Mouse (Mus musculus) kidney, embryonic 16.5 days (tissue): Measurements from ENCODE around the gene Duxf3. TPM values are rescaled to one million over a fixed set of nuclear protein-coding genes. Genes with fewer than 3 reads are reported as not detected.
"Not testable (repeated sequence)": the region's sequence is repeated elsewhere in the genome, so short reads cannot be mapped to it uniquely, and the experiment has no call there.

Experiments
- ATAC-seq: fragments of 200-750 bp; cut with Nextera tagmentation; 2 replicates; pipeline ENCODE4 v1.8.0; 2017; ENCODE audit warnings: moderate TSS enrichment; ENCODE audit not compliant: low FRiP score, low TSS enrichment
- H3K27ac ChIP-seq: fragments of 300-500 bp; sonication (generic); 2 replicates; pipeline ENCODE4 v1.5.1; 2014; ENCODE audit warnings: low read length
- H3K27me3 ChIP-seq: fragments of 300-500 bp; sonication (generic); 2 replicates; pipeline ENCODE4 v1.6.1; 2014; ENCODE audit warnings: low read length, control low read depth, mixed read lengths; ENCODE audit not compliant: insufficient read depth
- H3K36me3 ChIP-seq: fragments of 300-500 bp; sonication (generic); 2 replicates; pipeline ENCODE4 v1.6.1; 2014; ENCODE audit warnings: low read length, control low read depth, mixed read lengths; ENCODE audit not compliant: insufficient read depth
- H3K4me1 ChIP-seq: fragments of 300-500 bp; sonication (generic); 2 replicates; pipeline ENCODE4 v1.6.1; 2014; ENCODE audit warnings: low read length, control low read depth, mixed read lengths; ENCODE audit not compliant: insufficient read depth
- H3K4me2 ChIP-seq: fragments of 300-500 bp; sonication (generic); replicated peaks from 2 replicates; pipeline ENCODE4 v1.6.1; 2014; ENCODE audit warnings: low read depth, low read length
- H3K4me3 ChIP-seq: fragments of 300-500 bp; sonication (generic); 2 replicates; pipeline ENCODE4 v1.5.1; 2014; ENCODE audit warnings: mild to moderate bottlenecking, low read length
- H3K9ac ChIP-seq: fragments of 300-500 bp; sonication (generic); replicated peaks from 2 replicates; pipeline ENCODE4 v1.6.1; 2014; ENCODE audit warnings: low read length
- H3K9me3 ChIP-seq: fragments of 300-500 bp; sonication (generic); 2 replicates; pipeline ENCODE4 v1.6.1; 2016; ENCODE audit warnings: low read length, control low read depth
- WGBS: fragments of 180-500 bp; shearing (Covaris S2); extraction: QIAGEN DNeasy Blood & Tissue Kit; methylation state at CpG from one replicate; pipeline ENCODE4 v1.1.7; 2014; 5-methylcytosine and 5-hydroxymethylcytosine counted together
- polyA plus RNA-seq: library from polyadenylated mRNA; unstranded; fragments of >200 nt; fragmentation: Nextera tagmentation; extraction: Ambion mirVana; gene quantifications from 2 replicates; pipeline ENCODE4 v1.2.1, GENCODE M21; 2015

Gene Duxf3
- not detected in 2 replicates for polyA plus RNA-seq

DNA sequence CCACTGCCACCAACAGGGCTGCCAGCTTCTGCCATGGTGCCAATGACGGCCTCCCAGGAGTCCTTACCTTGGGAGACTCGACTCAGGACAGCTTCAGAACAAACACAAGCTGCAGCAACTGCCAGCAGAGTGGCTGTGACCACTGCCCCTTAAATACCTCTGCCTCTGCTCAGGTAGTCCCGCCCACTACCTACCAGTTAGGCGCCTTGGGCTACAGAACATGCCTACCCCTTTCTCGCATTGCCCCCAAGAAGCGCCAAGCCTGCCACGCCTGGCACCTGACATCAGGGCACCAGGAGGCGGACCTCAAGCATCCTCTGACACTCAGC lies at the start of gene Duxf3:
Gene Duxf3 (minus strand): TSS at position 35 of the 329 bp plus-strand sequence.
- peaks cover 15% of the 10 kb centered on the region for H3K9me3 ChIP-seq
- not testable (repeated sequence) for H3K27ac ChIP-seq, H3K4me2 ChIP-seq, H3K27me3 ChIP-seq, H3K36me3 ChIP-seq, H3K4me3 ChIP-seq, H3K9ac ChIP-seq, H3K4me1 ChIP-seq
- 84% methylated on average over 4 of the region's 8 CpGs for WGBS
- ATAC-seq = peak; percentile 56

DNA sequence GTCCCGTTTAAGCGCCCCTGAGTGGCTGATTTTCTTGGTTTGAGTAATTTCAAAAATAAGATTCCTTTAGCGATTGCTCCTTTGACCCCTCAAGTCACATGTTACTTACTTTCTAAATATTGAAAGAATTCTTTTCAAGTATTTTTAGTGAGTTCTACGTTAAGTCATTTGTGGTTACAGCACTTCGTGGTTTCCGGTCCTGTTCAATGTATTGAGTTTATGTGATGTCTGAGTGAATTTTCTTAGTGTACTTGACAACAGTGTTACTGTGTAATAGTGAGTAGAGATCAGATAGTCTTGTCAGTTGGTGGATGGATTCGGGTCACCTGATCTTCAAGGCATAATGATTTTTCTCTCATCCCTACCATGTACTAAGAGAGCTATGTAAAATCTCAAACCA lies 49.8 kb upstream of the Duxf3 start:
- Histone ChIP-seq H3K27me3 (no peaks in the 10 kb centered on the region), H3K4me3 (no peak overlapping the region), H3K9ac (no peak overlapping the region), H3K36me3 (peaks cover 38% of the 10 kb centered on the region), H3K9me3 (no peaks in the 10 kb centered on the region), H3K27ac (no peak overlapping the region), H3K4me1 (no peaks in the 10 kb centered on the region), H3K4me2 (no peak overlapping the region)
- 93% methylated on average over 7 of the region's 7 CpGs for WGBS
- ATAC-seq = no peak

DNA sequence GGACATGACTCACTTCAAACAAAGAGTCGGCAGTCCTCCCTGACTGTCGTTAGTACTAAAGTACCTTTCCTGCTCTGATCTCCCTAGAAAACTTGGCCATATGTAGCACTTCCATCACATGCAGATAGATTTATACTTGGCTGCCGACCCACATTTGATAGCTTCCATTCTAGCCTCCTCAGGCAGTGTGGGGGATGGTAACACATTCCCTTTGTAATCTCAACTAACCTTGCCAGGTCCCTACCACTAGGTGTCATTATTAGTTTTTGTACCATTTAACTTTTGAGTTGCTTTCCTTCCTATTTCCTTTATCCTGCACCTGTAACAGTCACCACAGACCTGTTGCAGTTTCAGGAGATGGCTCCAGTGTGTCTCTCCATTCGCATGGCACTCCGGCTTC lies 26.0 kb upstream of the Duxf3 start:
- Histone ChIP-seq H3K36me3 (peaks cover 24% of the 10 kb centered on the region), H3K4me1 (peaks cover 10% of the 10 kb centered on the region), H3K27me3 (no peaks in the 10 kb centered on the region), H3K4me3 (no peak overlapping the region), H3K27ac (no peak overlapping the region), H3K4me2 (no peak overlapping the region), H3K9ac (no peak overlapping the region), H3K9me3 (no peaks in the 10 kb centered on the region)
- no peak for ATAC-seq
- whole genome bisulfite sequencing = 53% methylated on average over 5 of the region's 5 CpGs

DNA sequence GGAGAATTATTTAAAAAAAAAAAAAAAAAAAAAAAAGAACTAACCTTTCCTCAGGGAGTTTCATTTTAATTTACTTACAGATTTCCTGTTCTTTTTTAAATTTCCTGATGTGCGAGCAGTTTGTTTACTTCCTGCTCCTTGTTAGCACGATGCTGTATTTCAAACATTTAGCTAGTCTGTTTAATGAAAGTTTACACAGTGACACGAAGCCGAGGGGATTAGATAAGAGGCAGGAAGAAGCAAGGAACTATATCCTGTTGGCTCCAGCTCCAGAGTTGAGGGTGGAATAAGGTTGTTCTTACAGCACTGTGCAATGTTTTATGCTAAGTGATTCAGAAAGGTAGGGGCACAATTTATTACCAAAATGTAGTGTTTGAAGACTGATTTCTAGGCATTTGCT lies 23.5 kb upstream of the Duxf3 start:
- H3K4me3 ChIP-seq = peak overlapping the region; percentile 65
- H3K9ac ChIP-seq = peak overlapping the region; percentile 75
- H3K27ac ChIP-seq = peak overlapping the region; percentile 81; the same call in 1 of the 2 replicates
- no peaks in the 10 kb centered on the region for H3K27me3 ChIP-seq
- peak overlapping the region; percentile 62 for H3K4me2 ChIP-seq
- H3K4me1 ChIP-seq = peaks cover 10% of the 10 kb centered on the region
- ATAC-seq = no peak
- H3K9me3 ChIP-seq = no peaks in the 10 kb centered on the region
- WGBS = 0% methylated on average over 4 of the region's 4 CpGs
- H3K36me3 ChIP-seq = peaks cover 15% of the 10 kb centered on the region

DNA sequence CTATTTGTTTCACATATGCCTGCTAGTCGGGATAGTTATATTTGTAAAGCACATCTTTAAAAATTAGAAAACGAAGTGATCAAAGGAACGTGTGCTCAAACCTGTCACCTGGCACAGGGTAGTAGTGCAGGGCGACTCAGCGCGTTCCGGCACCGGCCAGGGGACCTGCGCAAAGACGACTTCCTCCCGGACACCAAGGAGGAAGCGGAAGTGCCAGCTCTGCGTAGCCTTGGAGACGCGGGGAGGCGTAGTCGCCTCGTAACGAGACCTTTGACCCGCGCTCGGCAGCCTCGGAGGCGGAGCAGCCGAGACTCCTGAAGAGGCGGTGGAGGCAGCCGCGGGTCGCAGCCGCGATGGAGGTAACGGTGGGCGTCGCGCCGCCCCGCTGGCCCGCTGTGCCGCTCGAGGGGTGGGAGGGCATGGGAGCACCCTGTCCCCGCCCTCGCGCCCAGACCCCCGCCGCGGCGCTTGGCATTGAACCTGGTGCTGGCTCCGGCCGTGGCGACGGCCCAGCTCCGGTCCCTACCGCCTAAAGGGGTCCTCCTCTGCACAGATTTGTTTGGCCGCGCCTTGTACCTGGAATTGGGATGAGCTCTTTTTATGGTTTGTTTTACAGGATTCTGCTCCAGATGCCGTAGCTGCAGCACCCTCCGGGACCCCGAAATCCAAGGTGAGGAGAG lies 22.9 kb upstream of the Duxf3 start, which contains the start of gene Gcc2:
Gene Gcc2 (plus strand): TSS at position 285 of the 680 bp plus-strand sequence.
- ATAC-seq = peak; percentile 99
- Histone ChIP-seq H3K36me3 (peaks cover 13% of the 10 kb centered on the region), H3K9ac (peak within 1 kb of the TSS; percentile 75), H3K4me3 (peak within 1 kb of the TSS; percentile 65), H3K4me2 (peak within 1 kb of the TSS; percentile 62), H3K4me1 (peaks cover 10% of the 10 kb centered on the region), H3K27me3 (no peaks in the 10 kb centered on the region), H3K27ac (peak within 1 kb of the TSS; percentile 81), H3K9me3 (no peaks in the 10 kb centered on the region)
- WGBS = under 1% methylated on average over 49 of the region's 58 CpGs

DNA sequence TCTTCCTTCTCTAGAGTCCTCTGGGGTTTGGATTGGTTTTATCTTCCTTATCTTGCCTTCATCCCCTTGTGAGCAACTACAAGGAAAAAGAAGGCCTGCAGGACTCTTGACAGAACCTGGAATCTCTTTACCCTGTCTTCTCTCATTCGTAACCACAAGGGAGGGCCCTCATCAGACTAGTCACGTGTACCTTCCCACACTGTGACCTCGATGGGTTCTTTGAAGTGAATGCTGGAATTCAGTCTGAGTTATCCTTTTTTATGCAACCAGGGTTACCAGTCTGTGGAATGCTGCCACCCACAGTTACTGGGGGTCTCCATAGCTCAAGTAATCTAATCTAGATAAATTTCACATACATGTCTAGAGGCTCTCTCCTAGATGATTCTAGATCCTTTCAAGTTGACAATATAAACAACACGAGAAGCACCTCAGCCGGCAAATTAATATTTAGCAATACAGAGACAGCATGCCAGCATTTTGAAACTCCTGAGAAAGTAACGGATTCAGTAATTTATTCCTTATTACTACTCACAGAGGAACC lies 22.2 kb upstream of the Duxf3 start:
- H3K9ac ChIP-seq = peak overlapping the region; percentile 75; the same call in 1 of the 2 replicates
- peaks cover 7% of the 10 kb centered on the region; the same call in 1 of the 2 replicates for H3K36me3 ChIP-seq
- peak overlapping the region; percentile 62 for H3K4me2 ChIP-seq
- WGBS = 35% methylated on average over 6 of the region's 6 CpGs
- H3K27ac ChIP-seq = no peak overlapping the region
- ATAC-seq = 0 out of 2 replicates have a peak, but pooled peaks have one; percentile 33
- no peaks in the 10 kb centered on the region for H3K27me3 ChIP-seq
- H3K9me3 ChIP-seq = no peaks in the 10 kb centered on the region
- H3K4me3 ChIP-seq = peak overlapping the region; percentile 65
- H3K4me1 ChIP-seq = peaks cover 10% of the 10 kb centered on the region

DNA sequence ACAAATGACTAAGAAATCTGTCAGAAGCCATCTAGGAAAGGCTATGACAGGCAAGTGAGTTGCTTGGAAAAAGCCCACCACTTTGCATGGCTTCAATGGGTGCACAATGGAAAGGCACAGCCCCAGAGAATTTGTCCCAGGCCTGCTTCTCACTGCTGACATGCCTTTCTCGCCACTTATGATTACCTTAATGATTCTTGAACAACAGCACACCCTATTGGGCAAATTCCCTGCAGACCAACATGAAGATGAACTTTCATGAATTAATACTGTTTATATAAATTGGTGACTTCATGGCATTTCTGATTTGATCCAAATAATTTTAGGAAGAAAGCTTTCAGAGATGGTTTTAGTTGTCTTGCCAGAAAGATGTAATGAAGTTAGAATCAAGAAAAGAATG lies 17.1 kb upstream of the Duxf3 start:
- no peak for ATAC-seq
- H3K4me1 ChIP-seq = peaks cover under 1% of the 10 kb centered on the region
- WGBS = 31% methylated on average over 1 of the region's 1 CpGs
- H3K4me3 ChIP-seq = no peak overlapping the region
- H3K9ac ChIP-seq = no peak overlapping the region
- H3K27me3 ChIP-seq = no peaks in the 10 kb centered on the region
- H3K27ac ChIP-seq = no peak overlapping the region
- no peaks in the 10 kb centered on the region for H3K36me3 ChIP-seq
- H3K4me2 ChIP-seq = no peak overlapping the region
- H3K9me3 ChIP-seq = no peaks in the 10 kb centered on the region

DNA sequence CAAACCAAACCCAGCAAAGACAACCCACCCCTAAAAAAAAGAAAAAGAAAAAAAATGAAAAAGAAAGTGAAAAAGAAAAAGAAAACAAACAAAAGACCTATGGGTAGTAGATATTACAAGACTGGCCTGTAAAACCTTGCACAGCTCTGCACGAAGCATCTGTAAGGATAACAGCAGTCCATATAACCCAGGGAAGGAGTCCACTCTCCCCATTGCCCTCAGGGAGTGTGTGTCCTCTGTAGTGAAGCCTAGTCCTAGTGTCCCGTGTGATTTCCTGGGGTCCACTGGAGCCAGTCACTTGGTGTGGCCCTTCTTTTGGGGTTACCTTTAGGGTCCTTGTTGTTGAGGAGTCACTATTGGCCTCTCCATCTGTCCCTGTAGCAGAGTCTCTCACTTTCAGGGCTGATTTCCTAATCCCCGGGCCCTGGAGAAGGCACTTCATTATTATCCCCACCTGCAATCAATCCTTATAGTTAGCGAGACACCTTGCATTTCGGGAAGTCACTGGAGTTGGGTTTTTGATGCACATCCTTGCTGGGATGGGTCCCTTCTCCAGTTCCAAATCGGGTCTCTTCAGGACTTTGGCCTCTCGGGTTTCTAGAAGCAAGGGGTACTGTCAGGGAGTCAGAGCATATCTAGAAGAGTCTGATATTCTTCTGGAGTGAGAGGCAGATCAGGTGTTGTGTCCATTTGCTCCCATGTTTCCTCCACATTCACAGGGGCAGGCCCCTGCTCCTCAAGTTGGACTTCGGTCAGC lies 6.7 kb upstream of the Duxf3 start:
- 87% methylated on average over 8 of the region's 8 CpGs for WGBS
- H3K27me3 ChIP-seq, H3K4me3 ChIP-seq, H3K9me3 ChIP-seq, H3K27ac ChIP-seq, H3K4me2 ChIP-seq, H3K9ac ChIP-seq, H3K36me3 ChIP-seq, H3K4me1 ChIP-seq: not testable (repeated sequence)
- ATAC-seq = peak; percentile 83

DNA sequence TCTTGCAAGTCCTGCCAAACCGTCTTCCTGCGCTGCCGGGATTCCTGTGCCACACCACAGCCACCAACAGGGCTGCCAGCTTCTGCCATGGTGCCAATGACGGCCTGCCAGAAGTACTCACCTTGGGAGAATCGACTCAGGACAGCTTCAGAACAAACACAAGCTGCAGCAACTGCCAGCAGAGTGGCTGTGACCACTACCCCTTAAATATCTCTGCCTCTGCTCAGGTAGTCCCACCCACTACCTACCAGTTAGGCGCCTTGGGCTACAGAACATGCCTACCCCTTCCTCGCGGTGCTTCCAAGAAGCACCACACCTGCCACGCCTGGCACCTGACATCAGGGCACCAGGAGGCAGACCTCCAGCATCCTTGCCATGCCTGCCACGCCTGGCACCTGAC lies 4.1 kb upstream of the Duxf3 start, which contains the start of gene Gm4981:
Gene Gm4981 (minus strand): TSS at position 89 of the 400 bp plus-strand sequence.
- Histone ChIP-seq H3K4me2 (no peak within 1 kb of the TSS), H3K4me1 (no peaks in the 10 kb centered on the region), H3K4me3 (no peak within 1 kb of the TSS), H3K27ac (no peak within 1 kb of the TSS), H3K36me3 (no peaks in the 10 kb centered on the region), H3K9ac (no peak within 1 kb of the TSS), H3K9me3 (peaks cover 10% of the 10 kb centered on the region), H3K27me3 (no peaks in the 10 kb centered on the region)
- ATAC-seq = no peak
- WGBS = 87% methylated on average over 10 of the region's 10 CpGs

DNA sequence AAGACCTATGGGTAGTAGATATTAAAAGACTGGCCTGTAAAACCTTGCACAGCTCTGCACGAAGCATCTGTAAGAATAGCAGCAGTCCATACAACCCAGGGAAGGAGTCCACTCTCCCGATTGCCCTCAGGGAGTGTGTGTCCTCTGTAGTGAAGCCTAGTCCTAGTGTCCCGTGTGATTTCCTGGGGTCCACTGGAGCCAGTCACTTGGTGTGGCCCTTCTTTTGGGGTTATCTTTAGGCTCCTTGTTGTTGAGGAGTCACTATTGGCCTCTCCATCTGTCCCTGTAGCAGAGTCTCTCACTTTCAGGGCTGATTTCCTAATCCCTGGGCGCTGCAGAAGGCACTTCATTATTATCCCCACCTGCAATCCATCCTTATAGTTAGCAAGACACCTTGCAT lies 2.5 kb upstream of the Duxf3 start:
- H3K36me3 ChIP-seq, H3K4me2 ChIP-seq, H3K4me1 ChIP-seq, H3K27me3 ChIP-seq, H3K9ac ChIP-seq, ATAC-seq, H3K27ac ChIP-seq, H3K4me3 ChIP-seq: not testable (repeated sequence)
- 89% methylated on average over 4 of the region's 4 CpGs for WGBS
- peaks cover 15% of the 10 kb centered on the region for H3K9me3 ChIP-seq
